Mouse (Mus musculus): ENCODE data around the gene Fancd2. TPM values are rescaled to one million over a fixed set of nuclear protein-coding genes. Genes with fewer than 3 reads are reported as not detected.

Fancd2 gene
- polyA plus RNA-seq, 1 experiment from 2014 or later: 13.5 TPM

GRCm38 (mm10) chr6:113614152-113614551, 82.7 kb downstream of the Fancd2 start:
- WGBS: 95% methylated on average over 7 of the region's 7 CpGs
- ATAC-seq (ENCODE audit: low FRiP score): no peak
- Histone ChIP-seq H3K36me3 (ENCODE audit: control insufficient read depth, insufficient read depth, low read length) (peaks cover 22% of the 10 kb centered on the region), H3K27ac (ENCODE audit: low read depth, low read length) (no peak overlapping the region), H3K9me3 (ENCODE audit: control insufficient read depth, low read length) (no peaks in the 10 kb centered on the region), H3K27me3 (ENCODE audit: control insufficient read depth, insufficient read depth, low read length) (no peaks in the 10 kb centered on the region), H3K4me3 (ENCODE audit: low read depth, low read length) (no peak overlapping the region), H3K9ac (ENCODE audit: low read length) (no peak overlapping the region), H3K4me1 (ENCODE audit: control insufficient read depth, insufficient read depth, low read length) (no peaks in the 10 kb centered on the region), H3K4me2 (no peak overlapping the region)
- DNase-seq (ENCODE audit: low spot score, missing footprints): no peak

DNA sequence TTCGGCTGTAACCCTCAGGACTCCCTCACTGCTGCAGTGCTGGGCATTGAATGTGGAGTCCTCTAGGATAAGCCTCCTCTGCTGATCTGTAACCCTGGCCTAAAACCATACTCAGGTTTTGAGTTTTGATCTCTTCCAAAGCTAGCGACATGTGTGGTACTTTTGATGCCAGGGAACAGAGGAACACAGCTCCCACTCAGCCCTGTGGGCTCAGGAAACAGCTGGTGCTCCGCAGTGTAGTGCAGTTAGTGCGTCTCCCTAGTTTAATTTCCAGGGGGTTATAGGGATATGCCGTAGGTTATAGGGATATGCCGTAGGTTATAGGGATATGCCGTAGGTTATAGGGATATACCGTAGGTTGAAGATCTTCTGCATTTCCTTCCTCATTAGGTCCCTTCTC, 83.5 kb downstream of the Fancd2 start:
- WGBS: 96% methylated on average over 8 of the region's 8 CpGs
- H3K4me1 ChIP-seq (ENCODE audit: control insufficient read depth, insufficient read depth, low read length): no peaks in the 10 kb centered on the region
- H3K9me3 ChIP-seq (ENCODE audit: control insufficient read depth, low read length): no peaks in the 10 kb centered on the region
- H3K36me3 ChIP-seq (ENCODE audit: control insufficient read depth, insufficient read depth, low read length): peaks cover 22% of the 10 kb centered on the region
- ATAC-seq (ENCODE audit: low FRiP score) (no peak), DNase-seq (ENCODE audit: low spot score, missing footprints) (no peak)
- H3K9ac ChIP-seq (ENCODE audit: low read length): no peak overlapping the region
- H3K27ac ChIP-seq (ENCODE audit: low read depth, low read length): no peak overlapping the region
- H3K4me3 ChIP-seq (ENCODE audit: low read depth, low read length): no peak overlapping the region
- H3K27me3 ChIP-seq (ENCODE audit: control insufficient read depth, insufficient read depth, low read length): no peaks in the 10 kb centered on the region
- H3K4me2 ChIP-seq: no peak overlapping the region

GRCm38 (mm10) chr6:113615489-113615888, 84.0 kb downstream of the Fancd2 start:
- Histone ChIP-seq H3K4me1 (ENCODE audit: control insufficient read depth, insufficient read depth, low read length) (no peaks in the 10 kb centered on the region), H3K27ac (ENCODE audit: low read depth, low read length) (no peak overlapping the region), H3K27me3 (ENCODE audit: control insufficient read depth, insufficient read depth, low read length) (no peaks in the 10 kb centered on the region), H3K4me2 (no peak overlapping the region), H3K36me3 (ENCODE audit: control insufficient read depth, insufficient read depth, low read length) (peaks cover 22% of the 10 kb centered on the region), H3K4me3 (ENCODE audit: low read depth, low read length) (no peak overlapping the region), H3K9me3 (ENCODE audit: control insufficient read depth, low read length) (no peaks in the 10 kb centered on the region), H3K9ac (ENCODE audit: low read length) (no peak overlapping the region)
- ATAC-seq (ENCODE audit: low FRiP score) (no peak), DNase-seq (ENCODE audit: low spot score, missing footprints) (no peak)
- 94% methylated on average over 4 of the region's 4 CpGs for WGBS

DNA sequence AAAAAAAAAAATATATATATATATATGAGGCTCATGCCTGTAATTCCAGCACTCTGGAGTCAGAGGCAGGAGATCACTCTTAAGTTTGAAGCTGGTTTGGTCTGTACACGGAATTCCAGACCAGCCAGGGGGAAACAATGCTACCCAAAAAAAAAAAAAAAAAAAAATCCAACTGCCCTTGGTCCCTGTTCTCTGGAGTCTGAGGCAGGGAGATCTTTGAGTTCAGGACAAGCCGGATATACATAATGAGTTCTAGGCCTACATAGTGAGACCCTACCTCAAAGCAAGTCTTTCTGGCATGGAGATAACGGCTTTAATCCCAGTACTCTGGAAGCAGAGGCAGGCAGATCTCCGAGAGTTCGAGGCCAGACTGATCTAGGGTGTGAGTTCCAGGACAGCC, 91.9 kb downstream of the Fancd2 start:
- peak overlapping the region; percentile 77 for H3K4me3 ChIP-seq (ENCODE audit: low read depth, low read length)
- peak; percentile 28 for ATAC-seq (ENCODE audit: low FRiP score)
- peak overlapping the region; percentile 85 for H3K4me2 ChIP-seq
- H3K36me3 ChIP-seq (ENCODE audit: control insufficient read depth, insufficient read depth, low read length): peaks cover 3% of the 10 kb centered on the region; the same call in 1 of the 2 replicates
- DNase-seq (ENCODE audit: low spot score, missing footprints): no peak
- H3K27me3 ChIP-seq (ENCODE audit: control insufficient read depth, insufficient read depth, low read length): no peaks in the 10 kb centered on the region
- no peak overlapping the region for H3K9ac ChIP-seq (ENCODE audit: low read length)
- WGBS: 67% methylated on average over 5 of the region's 5 CpGs
- H3K4me1 ChIP-seq (ENCODE audit: control insufficient read depth, insufficient read depth, low read length): peaks cover 13% of the 10 kb centered on the region
- no peaks in the 10 kb centered on the region for H3K9me3 ChIP-seq (ENCODE audit: control insufficient read depth, low read length)
- H3K27ac ChIP-seq (ENCODE audit: low read depth, low read length): no peak overlapping the region

DNA sequence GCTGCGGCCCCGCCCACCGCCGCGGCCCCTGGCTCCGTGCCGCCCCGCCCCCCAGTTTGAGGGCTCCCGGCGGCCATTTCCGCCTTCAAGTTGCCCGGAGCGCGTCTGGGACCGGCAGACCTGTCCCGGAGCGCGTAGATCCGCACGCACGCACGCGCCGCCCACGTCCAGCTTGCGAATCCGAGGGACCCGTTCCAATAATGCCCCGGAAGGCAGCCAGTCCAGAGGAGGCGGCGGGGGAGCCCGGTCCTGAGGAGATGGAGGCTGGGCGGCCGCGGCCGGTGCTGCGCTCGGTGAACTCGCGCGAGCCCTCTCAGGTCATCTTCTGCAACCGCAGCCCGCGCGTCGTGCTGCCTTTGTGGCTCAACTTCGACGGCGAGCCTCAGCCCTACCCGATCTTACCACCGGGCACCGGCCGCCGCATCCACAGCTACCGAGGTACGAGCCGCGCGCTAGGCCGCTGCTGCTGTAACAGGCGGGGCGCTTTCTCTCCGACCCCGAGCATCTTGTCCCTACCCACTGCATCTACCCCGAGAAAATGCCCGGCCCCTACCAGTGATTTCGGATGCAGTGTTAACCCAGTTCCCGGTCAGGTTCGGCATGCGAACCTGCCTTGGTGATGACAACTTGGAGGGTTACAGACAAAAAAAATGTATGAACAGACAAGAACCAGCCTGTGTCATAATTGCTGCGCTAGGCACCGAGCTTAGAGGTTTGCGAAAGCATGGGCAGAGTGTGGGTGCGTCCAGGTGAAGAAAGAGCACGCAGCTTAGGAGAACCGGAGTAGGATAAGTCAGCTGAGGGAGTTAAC, 92.7 kb downstream of the Fancd2 start, which contains the start of gene Vhl:
Vhl (plus strand) TSS at position 19 of the 811 bp plus-strand sequence.
- WGBS: under 1% methylated on average over 75 of the region's 76 CpGs
- Histone ChIP-seq H3K27me3 (ENCODE audit: control insufficient read depth, insufficient read depth, low read length) (no peaks in the 10 kb centered on the region), H3K4me2 (peak within 1 kb of the TSS; percentile 85), H3K4me1 (ENCODE audit: control insufficient read depth, insufficient read depth, low read length) (peaks cover 13% of the 10 kb centered on the region), H3K9me3 (ENCODE audit: control insufficient read depth, low read length) (no peaks in the 10 kb centered on the region), H3K36me3 (ENCODE audit: control insufficient read depth, insufficient read depth, low read length) (peaks cover 5% of the 10 kb centered on the region; the same call in 1 of the 2 replicates), H3K9ac (ENCODE audit: low read length) (peak within 1 kb of the TSS; percentile 90), H3K4me3 (ENCODE audit: low read depth, low read length) (peak within 1 kb of the TSS; percentile 77), H3K27ac (ENCODE audit: low read depth, low read length) (peak within 1 kb of the TSS; percentile 61)
- ATAC-seq (ENCODE audit: low FRiP score) (peak; percentile 92), DNase-seq (ENCODE audit: low spot score, missing footprints) (peak; percentile 98)

DNA sequence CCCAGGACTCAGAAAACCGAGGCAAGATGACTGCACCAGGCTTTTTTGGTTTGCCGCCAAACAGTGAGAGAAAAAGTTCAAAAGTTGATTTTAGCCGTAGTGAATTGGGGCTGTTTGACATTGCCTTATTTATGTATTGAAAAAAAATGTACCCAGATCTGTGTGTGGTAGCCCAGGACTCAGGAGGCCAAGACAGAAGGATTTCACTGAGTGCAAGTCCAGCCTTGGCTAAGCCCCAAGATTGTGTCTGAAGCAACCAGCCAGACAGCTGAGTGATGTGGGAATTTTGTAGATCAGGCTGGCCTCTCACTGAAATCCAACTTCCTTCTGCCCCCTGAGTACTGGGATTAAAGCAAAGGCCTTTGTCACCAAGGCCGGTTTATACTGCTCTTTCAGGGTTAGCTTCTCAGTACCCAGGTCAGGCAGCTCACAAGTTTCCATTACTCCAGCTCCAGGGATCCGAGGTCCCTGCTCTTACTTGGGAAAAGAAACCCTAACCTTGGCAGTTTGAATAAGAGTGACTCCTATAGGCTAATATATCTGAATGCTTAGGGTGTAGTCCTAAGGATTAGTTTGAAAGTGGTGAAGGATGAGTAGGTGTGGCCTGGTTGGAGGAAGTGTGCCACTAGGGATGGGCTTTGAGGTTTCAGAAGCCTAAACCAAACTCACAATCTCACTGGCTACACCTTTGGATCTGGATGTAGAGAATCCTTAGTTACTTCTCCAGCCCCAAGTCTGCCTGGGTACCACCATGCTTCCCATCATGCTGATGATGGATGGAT, 93.7 kb downstream of the Fancd2 start:
- 57% methylated on average over 5 of the region's 5 CpGs for WGBS
- H3K36me3 ChIP-seq (ENCODE audit: control insufficient read depth, insufficient read depth, low read length): peaks cover 9% of the 10 kb centered on the region; the same call in 1 of the 2 replicates
- no peak overlapping the region for H3K27ac ChIP-seq (ENCODE audit: low read depth, low read length)
- peaks cover 13% of the 10 kb centered on the region for H3K4me1 ChIP-seq (ENCODE audit: control insufficient read depth, insufficient read depth, low read length)
- peak overlapping the region; percentile 77 for H3K4me3 ChIP-seq (ENCODE audit: low read depth, low read length)
- H3K9me3 ChIP-seq (ENCODE audit: control insufficient read depth, low read length): no peaks in the 10 kb centered on the region
- DNase-seq (ENCODE audit: low spot score, missing footprints): peak; percentile 85
- H3K27me3 ChIP-seq (ENCODE audit: control insufficient read depth, insufficient read depth, low read length): no peaks in the 10 kb centered on the region
- H3K9ac ChIP-seq (ENCODE audit: low read length): peak overlapping the region; percentile 90
- ATAC-seq (ENCODE audit: low FRiP score): no peak
- peak overlapping the region; percentile 85 for H3K4me2 ChIP-seq

- WGBS: 81% methylated on average over 5 of the region's 5 CpGs
- no peak overlapping the region for H3K27ac ChIP-seq (ENCODE audit: low read depth, low read length)
- no peak overlapping the region for H3K9ac ChIP-seq (ENCODE audit: low read length)
- H3K4me1 ChIP-seq (ENCODE audit: control insufficient read depth, insufficient read depth, low read length): peaks cover 5% of the 10 kb centered on the region
- ATAC-seq (ENCODE audit: low FRiP score) (no peak), DNase-seq (ENCODE audit: low spot score, missing footprints) (no peak)
- no peaks in the 10 kb centered on the region for H3K9me3 ChIP-seq (ENCODE audit: control insufficient read depth, low read length)
- no peak overlapping the region for H3K4me3 ChIP-seq (ENCODE audit: low read depth, low read length)
- H3K36me3 ChIP-seq (ENCODE audit: control insufficient read depth, insufficient read depth, low read length): peaks cover 11% of the 10 kb centered on the region; the same call in 1 of the 2 replicates
- no peaks in the 10 kb centered on the region for H3K27me3 ChIP-seq (ENCODE audit: control insufficient read depth, insufficient read depth, low read length)
- H3K4me2 ChIP-seq: no peak overlapping the region
These were observed 98.8 kb downstream of the Fancd2 start for GRCm38 (mm10) chr6:113630322-113630721.

- 95% methylated on average over 4 of the region's 4 CpGs for WGBS
- Histone ChIP-seq H3K27me3 (ENCODE audit: control insufficient read depth, insufficient read depth, low read length) (no peaks in the 10 kb centered on the region), H3K4me1 (ENCODE audit: control insufficient read depth, insufficient read depth, low read length) (no peaks in the 10 kb centered on the region), H3K27ac (ENCODE audit: low read depth, low read length) (no peak overlapping the region), H3K4me3 (ENCODE audit: low read depth, low read length) (no peak overlapping the region), H3K9me3 (ENCODE audit: control insufficient read depth, low read length) (no peaks in the 10 kb centered on the region), H3K4me2 (no peak overlapping the region), H3K9ac (ENCODE audit: low read length) (no peak overlapping the region), H3K36me3 (ENCODE audit: control insufficient read depth, insufficient read depth, low read length) (peaks cover 10% of the 10 kb centered on the region; the same call in 1 of the 2 replicates)
- no peak for DNase-seq (ENCODE audit: low spot score, missing footprints)
- 0 out of 2 replicates have a peak, but pooled peaks have one; percentile 27 for ATAC-seq (ENCODE audit: low FRiP score)
These were observed 101.4 kb downstream of the Fancd2 start for GRCm38 (mm10) chr6:113632863-113633262.
